Mouse (Mus musculus): Measurements from ENCODE around the gene Klhl29.

- no peak for TF ChIP-seq CTCF (IDR thresholded peaks at IDR 0.05; ENCODE audit: borderline replicate concordance, extremely low read depth, insufficient read depth, insufficient read length)
- no peak for TF ChIP-seq POLR2A (IDR thresholded peaks at IDR 0.05; ENCODE audit: borderline replicate concordance, extremely low read depth, insufficient read depth, insufficient read length, poor library complexity, severe bottlenecking)
Measured at GRCm38 (mm10) chr12:5292316-5292715, 83.2 kb downstream of the Klhl29 start.

Measured in brain, embryonic 14.5 days (tissue).